Mouse (Mus musculus) gastrocnemius, postnatal 10 days (tissue): ENCODE data around the gene Camta2. TPM values are rescaled to one million over a fixed set of nuclear protein-coding genes. Genes with fewer than 3 reads are reported as not detected.

Experiments used
- microRNA-seq, 2 experiments: library from miRNA; unstranded; fragments of <30 nt; microRNA quantifications; one replicate each; pipeline ENCODE4 v1.2.0; 2021
- total RNA-seq, 2 experiments: library from RNA; stranded (reverse); gene quantifications; 2 replicates each; pipeline ENCODE4 v1.2.3; 2021

Gene Camta2
- total RNA-seq, 2 experiments from 2014 or later = 20.6 to 21.8 TPM

Small RNA genes within 50 kb of the gene (microRNA-seq; reads per million reads assigned to microRNA genes)
- gene Mir6925 = 0 to 0.64 reads per million in 2 experiments

Other genes with a start within 250 kb of the Camta2 start
- gene Med11, start 236.2 kb downstream of the Camta2 start, total RNA-seq = 10 to 100 TPM in 1 of 2 experiments, 1 to 10 TPM in 1; 7.6 to 11.0 TPM
- 1 to 10 TPM in 1 of 2 experiments, under 1 TPM in 1; 0.52 to 1.6 TPM for gene Zmynd15, start 228.7 kb downstream of the Camta2 start, total RNA-seq
- gene Cxcl16, start 228.1 kb downstream of the Camta2 start, total RNA-seq = 1 to 10 TPM; 3.4 to 5.1 TPM
- not detected for gene Tm4sf5, start 182.9 kb downstream of the Camta2 start, total RNA-seq
- not detected for gene Vmo1, start 173.5 kb downstream of the Camta2 start, total RNA-seq
- gene Gltpd2, start 168.9 kb downstream of the Camta2 start, total RNA-seq = not detected
- gene Psmb6, start 162.7 kb downstream of the Camta2 start, total RNA-seq = 100 to 1,000 TPM; 326 to 361 TPM
- not detected for gene Gm40193, start 155.2 kb downstream of the Camta2 start, total RNA-seq
- gene Pld2, start 148.0 kb downstream of the Camta2 start, total RNA-seq = 10 to 100 TPM; 16.4 to 21.3 TPM
- 10 to 100 TPM; 28.6 to 37.0 TPM for gene Mink1, start 125.2 kb downstream of the Camta2 start, total RNA-seq
- not detected for gene 4930544D05Rik, start 72.3 kb downstream of the Camta2 start, total RNA-seq
- 10 to 100 TPM; 30.7 to 35.0 TPM for gene Chrne, start 68.9 kb downstream of the Camta2 start, total RNA-seq
- under 1 TPM; 0.12 to 0.29 TPM for gene Gp1ba, start 49.0 kb downstream of the Camta2 start, total RNA-seq
- 10 to 100 TPM; 41.9 to 43.7 TPM for gene Rnf167, start 40.9 kb downstream of the Camta2 start, total RNA-seq
- 100 to 1,000 TPM; 252 to 283 TPM for gene Slc25a11, start 40.6 kb downstream of the Camta2 start, total RNA-seq
- 100 to 1,000 TPM; 465 to 491 TPM for gene Pfn1, start 33.5 kb downstream of the Camta2 start, total RNA-seq
- 1,000 to 10,000 TPM; 5,193 to 5,983 TPM for gene Eno3, start 30.9 kb downstream of the Camta2 start, total RNA-seq
- gene Spag7, start 18.7 kb downstream of the Camta2 start, total RNA-seq = 100 to 1,000 TPM; 131 to 133 TPM
- gene Inca1, start 12.1 kb upstream of the Camta2 start, total RNA-seq = 1 to 10 TPM; 1.6 to 2.5 TPM
- gene Kif1c, start 12.4 kb upstream of the Camta2 start, total RNA-seq = 100 to 1,000 TPM; 195 to 205 TPM
- gene Zfp3, start 76.1 kb upstream of the Camta2 start, total RNA-seq = 10 to 100 TPM; 11.6 to 12.4 TPM
- not detected for gene Scimp, start 124.5 kb upstream of the Camta2 start, total RNA-seq
- 10 to 100 TPM; 27.5 to 30.4 TPM for gene Rabep1, start 156.7 kb upstream of the Camta2 start, total RNA-seq